Mouse (Mus musculus) cerebellum, adult 8-10 months (tissue): ENCODE data around the gene Gm13271.
"Not testable (repeated sequence)": the region's sequence is repeated elsewhere in the genome, so short reads cannot be mapped to it uniquely, and the experiment has no call there.

Experiments
- DNase-seq: peaks from one replicate; pipeline ENCODE4 v3.0.0; 2022

The Gm13271 gene

DNA sequence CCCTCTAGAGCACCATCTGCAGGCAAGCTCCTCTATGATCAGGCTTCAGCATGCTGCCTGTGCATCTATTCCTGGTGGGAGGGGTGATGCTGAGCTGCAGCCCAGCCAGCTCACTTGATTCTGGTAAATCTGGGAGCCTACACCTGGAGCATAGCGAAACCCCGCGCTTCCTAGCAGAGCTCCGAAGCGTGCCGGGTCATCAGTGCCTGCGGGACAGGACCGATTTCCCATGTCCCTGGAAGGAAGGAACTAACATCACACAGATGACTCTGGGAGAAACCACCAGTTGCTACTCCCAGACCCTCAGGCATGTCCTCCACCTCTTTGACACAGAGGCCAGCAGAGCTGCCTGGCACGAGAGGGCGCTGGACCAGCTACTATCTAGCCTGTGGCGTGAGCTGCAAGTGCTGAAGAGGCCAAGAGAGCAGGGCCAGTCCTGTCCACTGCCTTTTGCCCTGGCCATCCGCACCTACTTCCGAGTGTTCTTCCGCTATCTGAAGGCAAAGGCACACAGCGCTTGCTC, at the start of gene Gm13271:
Gm13271 (plus strand) TSS at position 51 of the 523 bp plus-strand sequence.
- DNase-seq, result peak; percentile 80

DNA sequence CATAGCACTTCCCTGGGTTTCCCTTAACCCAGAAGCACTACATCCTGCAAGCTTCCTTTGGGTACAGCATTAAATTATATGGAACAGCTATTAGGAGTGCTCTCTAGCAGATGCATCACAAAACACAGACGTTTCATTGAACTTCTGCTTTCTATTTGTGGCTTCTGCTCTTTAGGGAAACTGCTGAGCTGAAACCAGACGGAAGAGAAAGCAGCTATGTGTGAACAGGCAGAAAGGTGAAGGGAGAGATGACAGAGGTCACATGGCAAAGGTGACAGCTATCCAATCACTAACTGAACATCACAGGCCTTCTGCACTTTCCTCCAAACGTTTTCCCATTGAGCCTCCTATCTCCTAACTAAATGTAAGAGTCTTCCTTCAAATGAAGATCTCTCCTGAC, 48.7 kb upstream of the Gm13271 start:
- no peak for DNase-seq

DNA sequence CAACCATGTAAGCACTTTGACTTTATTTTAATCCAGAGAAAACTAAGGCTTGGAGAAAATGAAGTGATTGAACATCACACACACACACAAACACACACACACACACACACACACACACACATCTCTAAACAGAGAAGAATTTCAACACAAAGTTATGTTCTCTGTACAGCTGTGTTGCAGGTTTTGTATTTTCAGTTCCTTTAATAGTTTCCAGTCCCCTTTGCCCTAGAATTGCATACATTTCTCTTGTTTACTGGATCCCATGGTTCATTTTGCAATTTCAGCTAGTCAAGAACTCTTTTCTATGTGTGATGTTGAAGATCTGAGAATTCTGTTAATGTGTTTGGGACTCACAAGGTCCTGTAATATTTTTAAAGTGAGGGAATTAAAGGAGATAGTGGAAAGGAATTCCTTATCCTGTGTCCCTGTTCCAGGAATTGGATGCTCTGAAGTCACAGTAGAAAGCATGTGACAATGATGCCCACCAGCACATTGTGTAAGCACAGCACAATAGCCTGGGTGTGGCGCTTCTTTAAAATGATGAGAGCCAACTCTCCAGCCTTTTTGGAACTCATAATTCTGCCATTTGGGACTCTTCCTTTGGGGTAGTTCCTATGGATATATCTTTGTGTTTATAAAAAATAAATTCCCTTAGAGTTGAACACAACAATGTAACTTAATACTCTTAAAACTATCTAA, 47.4 kb upstream of the Gm13271 start:
- no peak for DNase-seq

DNA sequence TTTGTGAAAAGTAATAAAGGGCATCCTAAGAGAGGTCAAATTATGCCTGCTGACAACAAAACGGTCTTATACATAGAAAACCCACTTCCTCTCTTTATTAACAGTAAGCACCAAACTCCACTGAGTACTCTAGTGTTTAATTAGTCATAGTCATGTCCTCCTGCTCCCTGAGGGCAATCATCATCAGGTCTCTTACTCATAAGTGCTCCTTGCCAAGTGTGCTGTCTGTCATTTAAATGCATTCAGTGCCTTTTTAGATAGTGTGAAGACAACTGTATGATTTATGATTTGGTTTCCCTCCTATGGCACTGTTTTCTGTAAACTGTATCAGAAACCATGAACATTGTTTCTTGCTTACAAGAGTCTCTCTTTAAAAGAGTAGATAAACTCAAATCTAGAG, 40.4 kb upstream of the Gm13271 start:
- DNase-seq, result no peak

DNA sequence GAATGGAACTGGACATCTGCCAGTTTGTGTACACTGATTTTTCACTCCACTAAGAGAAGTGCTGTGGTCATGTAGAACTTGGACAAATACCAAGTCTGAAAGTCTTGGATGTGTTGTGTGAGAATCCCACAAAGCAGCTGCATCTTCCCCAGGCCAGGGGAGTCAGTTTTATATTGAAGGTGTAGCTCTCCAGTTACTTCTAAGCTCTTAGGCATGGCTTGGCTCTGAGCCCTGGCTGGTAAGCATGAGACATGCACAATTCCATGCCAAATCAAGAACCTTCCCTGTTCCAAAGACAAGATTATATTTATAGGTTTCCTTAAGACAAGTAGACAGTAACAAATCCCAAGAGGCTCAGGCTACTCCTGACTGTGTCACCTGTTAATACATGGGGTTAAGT, 39.6 kb upstream of the Gm13271 start:
- no peak for DNase-seq

DNA sequence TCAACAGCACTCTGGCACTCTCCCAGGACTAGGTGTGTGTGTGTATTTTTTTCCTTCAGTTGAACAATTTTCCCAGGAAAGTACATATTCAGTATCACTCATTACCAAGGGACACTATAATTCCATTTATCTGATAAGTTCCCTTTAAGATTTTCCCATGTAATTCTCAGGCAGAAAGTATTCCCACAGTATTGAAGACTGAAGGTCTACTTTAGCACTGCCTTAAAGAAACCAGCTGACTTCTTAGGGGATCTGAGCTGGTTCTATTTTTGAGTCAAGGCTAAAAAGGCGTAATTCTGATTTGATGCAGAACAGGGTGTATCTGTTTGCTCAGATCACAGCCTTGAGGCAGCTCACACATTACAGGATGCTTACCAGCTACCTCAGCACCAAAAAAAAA, 36.0 kb upstream of the Gm13271 start:
- no peak for DNase-seq

DNA sequence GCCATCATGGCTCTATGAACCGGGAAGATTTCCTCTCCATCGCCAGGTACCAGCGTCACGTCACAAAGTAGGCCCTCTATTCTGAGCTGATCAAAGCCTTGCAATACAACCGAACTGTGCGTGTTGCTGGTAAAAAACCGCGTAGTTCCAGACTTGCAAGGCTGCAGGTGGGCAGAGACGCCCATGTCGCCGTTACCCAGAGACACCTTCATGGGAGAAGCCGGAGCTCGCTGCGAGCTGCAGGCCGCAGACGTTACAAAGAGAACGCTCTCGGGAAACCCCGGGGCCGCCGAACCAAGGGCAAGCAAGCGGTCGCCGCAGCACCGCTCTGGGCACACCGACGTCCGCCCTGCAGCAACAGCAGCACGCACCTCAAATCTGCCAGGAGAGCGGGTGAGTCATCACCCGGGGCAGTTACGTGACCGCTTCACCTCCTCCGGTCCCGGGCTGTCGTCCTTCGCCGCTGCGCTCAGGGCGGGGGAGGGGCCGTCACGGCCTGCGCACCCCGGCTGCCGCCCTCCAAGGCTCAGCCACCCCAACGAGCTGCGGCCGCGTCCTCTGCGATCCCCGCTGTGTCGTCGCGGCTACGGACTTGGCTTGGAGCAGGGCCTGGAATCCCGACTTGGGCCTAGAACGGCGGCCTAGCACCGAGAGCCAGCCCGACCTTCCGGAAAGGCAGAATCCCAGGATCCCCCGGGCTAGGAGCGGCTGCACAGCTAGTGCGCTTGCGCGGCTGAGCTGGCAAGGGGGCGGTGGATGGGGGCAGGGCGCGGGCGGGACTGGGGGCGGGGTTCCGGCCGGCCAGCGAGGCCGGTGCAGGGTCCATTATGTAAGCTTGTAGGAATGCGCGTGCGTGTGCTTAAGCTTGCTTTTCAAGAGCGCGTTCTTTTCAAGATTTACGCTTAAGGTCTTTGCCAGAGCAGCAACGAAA, 32.6 kb upstream of the Gm13271 start, which contains the start of the genes Gm26566 and Klhl9:
Gm26566 (plus strand) TSS at position 15 of the 931 bp plus-strand sequence.
Klhl9 (minus strand) TSS at position 675 of the 931 bp plus-strand sequence.
- DNase-seq, result peak; percentile 92

DNA sequence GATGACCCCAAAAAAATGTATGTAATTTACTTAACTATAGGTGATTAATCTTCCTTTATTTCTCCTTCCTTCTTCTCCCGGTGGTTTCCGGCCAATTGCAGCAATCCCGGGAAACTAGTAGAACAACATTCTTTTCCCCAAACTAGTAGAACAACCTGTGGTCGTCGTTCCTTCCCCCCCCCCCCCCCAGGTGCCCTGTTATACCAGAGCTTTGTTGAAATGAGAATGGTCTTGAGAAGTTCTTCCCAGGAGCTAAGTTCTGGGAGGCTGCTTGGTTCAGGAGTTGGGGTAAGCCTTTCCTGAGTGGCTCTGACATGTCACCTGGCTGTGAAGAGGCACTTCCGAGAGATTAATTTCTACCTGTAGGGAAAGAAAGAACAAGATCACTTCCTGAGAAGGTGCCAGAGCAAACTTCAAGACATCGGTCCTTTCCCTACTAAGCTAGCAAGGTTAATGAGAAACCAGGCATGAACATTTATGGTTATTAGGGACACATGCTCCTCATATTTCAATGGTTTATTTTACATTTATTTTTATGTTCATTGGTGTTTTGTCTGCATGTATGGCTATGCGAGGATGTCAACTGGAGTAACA, 31.1 kb upstream of the Gm13271 start:
- no peak for DNase-seq

DNA sequence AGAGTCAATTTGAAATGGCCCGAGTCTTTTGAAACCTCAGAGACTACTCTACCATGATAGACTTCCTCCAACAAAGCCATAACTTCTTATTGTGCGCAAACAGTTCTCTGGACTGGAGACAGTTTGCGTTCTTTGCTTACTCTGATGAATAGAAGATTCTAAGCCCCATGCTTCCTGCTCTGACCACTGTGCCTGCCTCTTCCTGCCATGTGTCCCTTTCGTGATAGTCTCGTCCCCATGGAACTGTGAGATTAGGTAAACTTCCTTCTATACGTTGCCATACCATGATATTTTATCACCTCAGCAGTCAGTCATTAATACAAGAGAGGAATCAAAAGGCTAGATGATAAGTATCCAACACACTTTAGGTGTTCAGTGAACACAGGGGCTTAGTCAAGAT, 27.9 kb upstream of the Gm13271 start:
- DNase-seq, result no peak

DNA sequence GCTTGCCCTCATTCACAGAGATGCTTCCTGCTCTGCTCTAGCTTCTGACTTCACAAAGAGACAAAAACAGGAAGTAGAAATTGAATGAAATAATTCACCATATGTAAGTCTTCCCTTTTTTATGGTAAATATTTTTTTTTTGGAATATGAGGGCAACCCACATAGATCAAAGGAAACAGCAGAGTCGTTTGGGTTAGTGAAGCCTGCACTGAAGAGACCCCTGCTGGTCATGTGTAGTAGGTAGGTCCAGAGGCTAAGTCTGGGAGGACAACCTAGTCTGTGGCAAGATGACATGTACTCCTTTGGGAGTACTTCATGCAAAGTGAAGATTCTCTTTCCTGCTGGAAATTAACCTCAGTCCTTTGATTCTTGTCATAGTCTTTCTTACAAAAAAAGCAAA, 27.3 kb upstream of the Gm13271 start:
- DNase-seq, result no peak

DNA sequence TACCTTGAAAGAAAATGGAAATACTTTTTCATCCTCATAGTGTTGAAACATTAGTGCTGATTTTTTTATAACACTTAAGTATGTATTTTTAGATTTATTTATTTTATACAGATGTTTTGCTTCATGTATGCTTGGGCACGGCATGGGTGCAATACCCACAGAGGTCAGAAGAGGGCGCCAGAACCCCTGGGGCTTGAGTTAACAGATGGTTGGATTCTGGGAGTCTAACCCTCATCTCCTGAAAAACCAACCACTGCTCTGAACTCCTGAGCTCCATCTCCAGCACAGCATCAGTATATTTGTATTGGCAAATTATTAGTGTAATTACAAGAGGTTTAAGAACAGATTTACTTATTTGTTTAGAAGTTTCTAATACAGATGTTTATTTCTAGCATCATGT, 16.2 kb upstream of the Gm13271 start:
- peak; percentile 52 for DNase-seq

DNA sequence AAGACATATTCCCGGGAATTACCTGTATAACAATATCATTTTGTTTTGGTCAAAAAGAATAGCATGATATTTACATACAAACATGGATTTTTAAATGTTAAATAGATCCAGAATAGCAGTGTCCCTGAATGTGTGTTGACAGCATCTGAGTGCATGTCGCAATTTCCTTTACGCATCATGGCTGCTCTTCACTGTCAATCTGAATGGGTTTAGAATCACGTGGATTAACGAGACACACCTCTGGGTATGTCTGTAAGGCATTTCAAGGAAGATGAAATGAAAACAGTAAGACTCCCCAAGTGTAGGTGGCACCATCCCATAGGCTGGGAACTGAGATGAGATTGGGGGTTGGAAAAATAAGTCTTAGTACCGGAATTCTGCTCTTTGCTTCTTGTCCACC, 15.6 kb upstream of the Gm13271 start:
- no peak for DNase-seq

DNA sequence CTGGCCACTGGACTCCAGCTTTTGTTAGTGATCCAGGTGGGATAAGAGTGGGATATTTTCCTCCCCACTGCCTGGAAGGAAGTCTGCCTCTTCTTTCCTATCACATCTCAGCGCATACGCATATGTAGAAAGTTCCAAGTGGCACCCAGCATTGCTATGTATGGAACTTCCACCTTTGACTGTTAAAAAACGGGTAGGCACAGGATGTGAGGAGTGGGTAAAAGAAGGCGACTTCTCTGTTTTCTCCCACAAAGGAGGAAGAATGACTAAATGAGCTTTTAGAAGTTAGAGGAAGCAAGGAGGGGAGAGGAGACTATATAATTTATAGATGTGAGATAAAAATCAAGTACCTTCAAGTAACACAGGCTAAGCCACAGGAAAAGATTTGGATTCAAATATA, 13.2 kb upstream of the Gm13271 start:
- no peak for DNase-seq

DNA sequence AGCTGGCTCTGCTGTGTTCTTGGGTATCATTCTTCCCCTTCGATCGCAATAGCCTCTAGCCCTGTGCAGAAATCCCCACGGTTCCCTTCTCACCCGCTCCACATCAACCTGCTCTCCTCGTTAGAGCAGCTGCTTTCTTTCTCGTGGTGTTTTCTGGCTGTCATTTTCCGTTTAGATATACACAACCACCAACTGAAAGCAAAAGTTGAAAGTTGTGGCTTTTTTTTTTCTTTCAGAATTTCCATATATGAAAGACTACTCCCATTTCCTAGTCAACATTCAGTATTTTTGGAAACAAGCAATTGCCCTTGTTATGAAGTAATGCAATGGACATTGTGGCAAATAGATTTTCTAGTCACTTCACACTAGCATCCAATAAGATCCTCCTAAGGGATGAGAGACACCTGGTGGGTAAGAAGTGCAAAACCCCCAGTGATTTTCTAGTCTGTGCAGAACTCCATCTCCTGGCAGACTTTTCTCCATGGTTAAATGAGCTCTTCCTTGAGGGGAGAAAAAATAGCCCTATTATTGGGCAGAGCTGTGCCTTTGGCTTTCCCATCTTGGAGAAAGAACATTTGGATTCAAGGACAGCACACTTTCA, 11.8 kb upstream of the Gm13271 start:
- no peak for DNase-seq

DNA sequence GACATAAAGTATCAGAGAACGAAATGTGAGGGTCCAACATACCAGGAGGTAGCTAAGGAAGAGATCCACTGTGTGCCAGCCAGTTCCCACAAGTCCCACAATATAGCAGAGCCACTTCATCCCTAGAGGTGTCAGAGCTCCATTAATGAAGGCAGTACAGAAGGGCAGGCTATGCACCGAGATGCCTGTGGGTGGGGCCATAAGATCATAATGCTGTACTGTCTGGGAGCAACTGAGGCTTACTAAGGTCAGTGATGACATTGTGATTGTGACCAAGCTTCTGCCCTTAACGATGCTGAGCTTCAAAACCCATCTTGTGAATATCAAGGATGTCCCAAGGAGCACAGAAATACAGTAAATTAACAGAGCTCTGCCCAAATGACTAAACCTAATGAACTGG, 10.5 kb upstream of the Gm13271 start:
- no peak for DNase-seq

DNA sequence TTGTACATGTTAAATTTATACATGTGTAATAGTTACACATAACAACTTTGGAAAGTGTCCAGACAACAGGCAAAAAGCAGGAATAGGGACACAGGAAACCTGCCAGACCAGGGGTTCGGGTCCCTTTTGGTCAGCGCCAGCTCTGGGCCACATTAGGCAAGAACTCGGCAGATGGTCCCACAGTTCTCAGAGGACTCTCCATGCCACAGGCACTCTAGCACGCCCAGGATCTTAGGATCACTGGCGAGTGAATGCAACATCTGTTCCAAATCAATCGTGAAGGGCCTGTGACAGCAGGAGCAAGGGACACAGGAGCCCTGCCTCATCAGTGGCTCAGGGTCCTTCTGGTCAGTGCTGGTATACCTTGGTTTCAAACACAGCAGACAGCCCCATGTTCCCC, 4.7 kb upstream of the Gm13271 start:
- no peak for DNase-seq

DNA sequence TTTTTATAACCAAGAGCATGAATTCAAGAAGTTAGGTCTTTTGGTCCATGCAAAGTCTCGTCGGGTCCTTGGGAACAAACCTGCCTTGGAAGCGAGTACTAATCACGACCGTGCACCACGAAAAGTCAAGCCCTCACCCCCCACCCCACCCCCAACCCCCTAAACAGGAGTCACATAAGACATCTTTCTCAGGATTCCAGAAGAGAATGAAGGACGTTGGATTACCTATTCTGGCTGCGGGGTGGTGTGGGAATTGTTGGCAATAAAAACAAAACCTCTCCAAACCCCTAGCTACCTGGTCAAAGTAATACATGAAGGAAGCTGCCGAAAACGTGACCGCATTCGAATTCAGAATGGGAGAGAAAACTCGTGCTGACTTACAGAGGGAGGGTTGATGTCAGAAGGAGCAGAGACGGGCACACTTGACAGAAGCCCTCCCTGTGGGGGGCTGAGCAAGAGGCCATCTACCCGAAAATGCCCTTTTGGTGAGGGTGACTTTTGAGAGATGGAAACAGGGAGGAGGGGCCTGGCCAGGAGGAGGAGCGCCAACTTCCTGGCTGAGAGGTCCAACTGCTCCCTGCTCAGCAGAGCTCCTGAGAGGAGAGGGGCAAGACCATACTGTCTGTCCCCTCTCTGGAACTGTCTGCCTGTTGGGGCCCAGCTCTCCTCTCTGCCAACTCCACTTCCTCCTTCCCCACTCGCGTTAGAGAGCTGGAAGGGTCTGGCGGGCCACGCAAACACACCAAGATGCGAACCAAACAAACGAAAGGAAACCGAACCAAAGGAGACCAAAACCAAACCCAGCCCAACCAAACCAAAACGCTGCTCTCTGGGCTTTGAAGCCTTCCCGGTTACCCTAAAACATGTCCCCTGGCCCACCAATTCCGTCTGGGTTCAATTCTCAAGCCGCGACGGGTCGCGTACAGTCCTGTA, 2.2 kb downstream of the Gm13271 start:
- DNase-seq, result not testable (repeated sequence)

DNA sequence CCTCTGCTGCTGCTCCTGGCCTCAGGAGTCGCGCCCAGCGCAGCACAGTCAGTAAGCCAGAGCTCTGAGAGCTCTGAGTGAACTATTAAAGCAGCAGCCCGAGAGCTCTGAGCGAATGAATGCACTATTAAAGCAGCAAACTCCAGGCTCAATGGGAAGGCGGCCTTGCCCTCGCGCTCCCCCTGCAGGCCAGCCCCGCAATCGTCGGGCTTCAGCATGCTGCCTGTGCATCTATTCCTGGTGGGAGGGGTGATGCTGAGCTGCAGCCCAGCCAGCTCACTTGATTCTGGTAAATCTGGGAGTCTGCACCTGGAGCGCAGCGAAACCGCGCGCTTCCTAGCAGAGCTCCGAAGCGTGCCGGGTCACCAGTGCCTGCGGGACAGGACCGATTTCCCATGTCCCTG, 3.0 kb downstream of the Gm13271 start:
- DNase-seq, result peak; percentile 97

DNA sequence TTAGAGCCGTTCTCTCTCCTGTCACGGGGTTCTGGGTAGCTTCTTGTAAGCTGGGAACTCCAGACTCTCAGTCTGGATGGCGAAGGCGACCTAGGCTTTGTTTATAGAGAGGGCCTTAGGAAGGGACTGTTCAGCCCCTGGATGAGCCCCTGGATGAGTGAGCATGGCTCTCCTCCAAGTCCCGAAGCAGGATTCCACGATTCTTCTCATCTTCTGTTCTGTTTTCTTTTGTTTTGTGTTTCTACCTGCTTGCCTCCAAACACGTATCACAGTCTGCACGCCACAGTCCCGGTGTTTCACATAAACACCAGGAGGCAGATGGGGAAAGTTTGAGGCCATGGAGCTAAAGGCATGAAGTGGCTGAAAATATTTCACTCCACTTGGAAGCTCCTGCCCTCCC, 4.1 kb downstream of the Gm13271 start:
- DNase-seq, result peak; percentile 30

DNA sequence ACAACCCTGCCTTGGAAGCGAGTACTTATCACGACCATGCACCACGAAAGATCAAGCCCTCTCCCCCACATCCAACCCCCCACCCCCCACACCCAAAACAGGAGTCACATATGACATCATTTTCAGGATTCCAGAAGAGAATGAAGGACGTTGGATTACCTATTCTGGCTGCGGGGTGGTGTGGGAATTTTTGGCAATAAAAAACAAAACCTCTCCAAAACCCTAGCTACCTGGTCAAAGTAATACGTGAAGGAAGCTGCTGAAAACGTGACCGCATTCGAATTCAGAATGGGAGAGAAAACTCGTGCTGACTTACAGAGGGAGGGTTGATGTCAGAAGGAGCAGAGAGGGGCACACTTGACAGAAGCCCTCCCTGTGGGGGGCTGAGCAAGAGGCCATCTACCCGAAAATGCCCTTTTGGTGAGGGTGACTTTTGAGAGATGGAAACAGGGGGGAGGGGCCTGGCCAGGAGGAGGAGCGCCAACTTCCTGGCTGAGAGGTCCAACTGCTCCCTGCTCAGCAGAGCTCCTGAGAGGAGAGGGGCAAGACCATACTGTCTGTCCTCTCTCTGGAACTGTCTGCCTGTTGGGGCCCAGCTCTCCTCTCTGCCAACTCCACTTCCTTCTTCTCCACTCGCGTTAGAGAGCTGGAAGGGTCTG, 5.1 kb downstream of the Gm13271 start, which contains the start of gene Gm13283:
Gm13283 (plus strand) TSS at position 510 of the 659 bp plus-strand sequence.
- DNase-seq, result peak; percentile 64

DNA sequence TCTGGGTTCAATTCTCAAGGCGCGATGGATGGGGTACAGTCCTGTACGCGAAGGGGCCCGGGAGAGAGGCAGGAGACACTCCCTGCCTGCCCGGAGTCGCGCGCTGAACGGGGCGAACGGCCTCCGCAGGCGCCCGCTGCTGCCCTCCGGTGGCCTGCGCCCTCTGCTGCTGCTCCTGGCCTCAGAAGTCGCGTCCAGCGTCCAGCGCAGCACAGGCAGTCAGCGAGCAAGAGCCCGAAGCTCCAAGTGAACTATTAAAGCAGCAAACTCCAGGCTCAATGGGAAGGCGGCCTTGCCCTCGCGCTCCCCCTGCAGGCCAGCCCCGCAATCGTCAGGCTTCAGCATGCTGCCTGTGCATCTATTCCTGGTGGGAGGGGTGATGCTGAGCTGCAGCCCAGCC, 5.8 kb downstream of the Gm13271 start:
- peak; percentile 66 for DNase-seq
